Mouse (Mus musculus) c-Kit-positive CD71-positive TER-119-negative erythroid progenitor cells, embryonic 14.5 days (primary cell): ENCODE measurements at regions not wholly inside any gene's neighbourhood (a gene's known extent, or its start where the extent isn't known, plus 50 kb on each side); places are given as distances from the start of the nearest gene placed in this dataset.
"Not testable (repeated sequence)": the region's sequence is repeated elsewhere in the genome, so short reads cannot be mapped to it uniquely, and the experiment has no call there.

Experiments used
- DNase-seq: peaks from one replicate; pipeline ENCODE4 v3.0.0-alpha.2; 2013; ENCODE audit warnings: low read depth

GRCm38 (mm10) chr3:36387431-36387830 is 88.3 kb downstream of the Anxa5 start:
- no peak for DNase-seq

GRCm38 (mm10) chr3:36383438-36383945 is 92.2 kb downstream of the Anxa5 start:
- no peak for DNase-seq

DNA sequence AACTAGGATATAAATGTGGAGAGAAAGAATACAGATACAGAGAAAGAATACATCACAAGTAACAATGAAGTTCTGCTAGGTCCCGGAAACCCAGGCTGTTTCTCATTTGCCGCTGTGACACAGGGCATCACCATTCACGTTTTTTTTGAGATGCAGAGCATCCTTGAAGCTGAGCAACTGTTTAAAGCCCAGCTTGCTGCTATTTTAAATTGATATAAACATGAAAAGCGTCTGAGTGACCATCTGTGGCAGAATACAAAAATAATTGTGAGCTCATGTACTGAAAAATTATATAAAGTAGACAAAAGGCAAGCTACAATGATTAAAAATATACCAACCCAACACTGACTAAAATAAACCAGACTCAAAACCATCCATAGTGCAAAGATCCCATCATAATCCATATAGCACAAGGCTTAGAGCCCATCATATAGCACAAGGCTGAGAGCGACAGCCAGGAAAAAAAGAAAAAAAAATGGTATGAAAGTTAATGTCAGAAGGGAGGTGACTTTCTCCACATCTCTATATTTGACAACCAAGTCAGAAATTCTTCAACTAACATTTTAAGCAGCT is 94.0 kb downstream of the Anxa5 start:
- DNase-seq, result no peak

GRCm38 (mm10) chr3:36375722-36376121 is 100.0 kb downstream of the Anxa5 start:
- DNase-seq, result no peak

GRCm38 (mm10) chr3:36374939-36375338 is 100.8 kb downstream of the Anxa5 start:
- no peak for DNase-seq

DNA sequence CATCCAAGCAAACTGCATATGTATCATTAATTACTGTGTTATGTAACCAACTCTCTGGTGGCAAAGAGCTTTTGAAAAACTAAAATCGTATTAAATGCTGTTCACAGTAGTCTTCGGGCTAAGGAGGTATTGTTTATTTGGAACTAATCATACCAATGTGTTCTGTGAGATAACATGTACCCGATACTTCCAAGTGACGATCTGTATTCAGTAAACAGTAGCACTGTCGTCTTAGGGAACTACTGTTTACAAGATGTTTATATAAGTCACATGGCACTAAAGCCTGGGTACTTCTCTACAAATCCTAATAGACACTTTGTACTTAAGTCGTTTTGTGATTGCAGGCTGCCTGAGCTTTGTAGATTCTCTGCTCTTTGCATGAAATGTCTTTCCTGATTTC is 114.8 kb downstream of the Anxa5 start:
- DNase-seq, result no peak

- DNase-seq, result not testable (repeated sequence)
These were observed 121.5 kb downstream of the Anxa5 start for GRCm38 (mm10) chr3:36354201-36354600.

DNA sequence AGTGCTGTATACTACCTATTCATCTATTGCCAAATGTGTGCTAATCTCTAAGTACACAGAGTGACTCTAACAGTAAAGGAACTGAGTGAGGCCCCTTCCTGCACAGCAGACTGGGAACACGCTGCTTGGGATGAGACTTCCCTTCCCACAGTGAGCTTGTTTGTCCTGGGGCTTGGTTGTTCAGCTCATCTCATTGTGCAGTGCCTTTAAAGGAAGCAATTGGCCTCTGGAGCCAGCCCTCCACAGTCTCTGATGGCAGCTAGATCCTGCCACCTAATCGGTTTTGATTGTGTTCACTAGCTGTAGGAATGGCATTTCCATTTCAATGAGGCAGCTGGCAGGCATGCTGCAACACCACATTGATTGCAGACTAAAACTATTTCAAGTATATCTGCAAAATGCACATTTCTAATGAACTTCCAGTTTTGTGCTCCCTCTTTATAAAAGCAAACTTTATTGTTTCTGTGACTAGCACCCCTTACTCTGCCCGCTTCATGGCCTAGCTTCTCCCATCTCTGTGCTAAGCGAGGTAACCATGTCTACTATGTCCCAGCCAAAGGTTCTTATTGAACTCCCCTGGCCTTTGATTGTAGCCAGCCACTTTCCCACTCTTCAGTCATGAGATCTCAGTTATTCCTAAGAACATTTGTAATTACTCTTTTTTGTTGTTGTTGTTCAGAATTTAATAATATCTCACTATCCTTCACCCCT is 123.5 kb downstream of the Anxa5 start:
- DNase-seq, result no peak

- DNase-seq, result no peak
These were observed 126.6 kb downstream of the Anxa5 start for GRCm38 (mm10) chr3:36349073-36349472.

DNA sequence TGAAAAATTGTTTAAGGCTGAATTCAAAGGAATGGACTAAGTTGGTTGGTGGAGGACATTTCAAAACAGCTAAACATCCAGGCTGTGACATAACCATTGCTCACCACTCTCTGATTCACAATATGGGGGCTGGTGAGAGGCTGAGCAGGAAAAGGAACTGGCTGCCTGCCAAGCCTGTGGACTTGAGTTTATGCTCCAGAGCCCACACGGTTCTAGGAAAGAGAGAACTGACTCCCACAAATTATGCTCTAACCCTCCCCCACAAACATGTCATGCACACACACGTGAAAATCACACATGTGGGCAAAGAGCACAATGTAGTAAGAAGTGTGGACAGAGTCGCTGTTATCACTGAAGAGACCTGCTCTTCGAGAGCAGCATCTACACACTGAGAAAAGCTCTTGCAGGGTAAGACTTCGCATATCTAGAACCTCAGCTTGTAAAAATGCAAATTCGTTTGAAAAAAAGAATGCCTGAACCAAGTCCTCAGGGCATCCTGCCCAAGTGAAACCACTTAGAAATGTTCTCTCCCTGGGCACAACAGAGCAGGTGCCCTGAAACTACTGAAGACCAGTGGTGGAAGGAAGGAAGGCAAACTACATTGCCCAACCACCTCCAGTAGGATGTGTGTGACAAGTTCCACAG is 118.9 kb upstream of the Qrfpr start:
- no peak for DNase-seq

DNA sequence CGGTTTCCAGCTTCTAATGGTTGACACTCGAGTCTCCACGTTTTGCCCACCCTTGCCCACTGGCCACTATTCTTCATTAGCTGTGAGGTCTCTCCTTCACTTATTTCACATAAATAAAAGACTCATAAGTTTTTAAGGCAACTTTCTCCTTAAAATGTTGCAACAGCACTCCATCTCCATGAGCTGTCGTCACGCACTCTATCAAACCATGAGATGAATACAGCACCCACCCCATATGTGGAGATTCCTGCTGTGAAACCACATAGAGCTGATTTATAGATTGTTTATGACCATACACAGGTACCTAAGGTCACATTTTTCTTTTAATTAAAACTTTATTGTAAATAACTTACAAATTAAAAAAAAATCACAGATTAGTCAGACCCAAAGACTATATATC is 117.5 kb upstream of the Qrfpr start:
- DNase-seq, result no peak

- no peak for DNase-seq
These were observed 112.2 kb upstream of the Qrfpr start for GRCm38 (mm10) chr3:36334279-36334678.

GRCm38 (mm10) chr3:36332016-36332415 is 109.9 kb upstream of the Qrfpr start:
- no peak for DNase-seq

DNA sequence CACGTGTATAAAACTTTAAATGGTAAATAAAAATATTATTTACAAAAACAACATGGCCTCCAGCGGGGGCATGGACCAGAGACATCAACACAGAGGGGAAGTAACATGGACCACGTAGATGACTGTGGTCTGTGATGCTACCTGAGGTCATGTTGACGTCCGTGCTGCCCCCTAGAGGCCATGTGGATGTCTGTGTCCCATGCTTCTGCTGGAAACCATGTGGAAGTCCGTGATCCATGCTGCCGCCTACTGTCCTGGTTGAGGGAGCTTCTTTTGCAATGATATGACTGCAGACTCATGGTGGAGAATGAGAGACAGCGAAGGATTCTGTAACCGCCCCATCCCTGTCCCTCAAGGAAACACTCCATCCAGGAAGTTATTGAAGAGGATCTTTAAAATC is 108.5 kb upstream of the Qrfpr start:
- peak; percentile 10 for DNase-seq

GRCm38 (mm10) chr3:36329631-36330030 is 107.5 kb upstream of the Qrfpr start:
- no peak for DNase-seq

- DNase-seq, result no peak
These were observed 106.8 kb upstream of the Qrfpr start for GRCm38 (mm10) chr3:36328927-36329326.

- DNase-seq, result no peak
These were observed 96.5 kb upstream of the Qrfpr start for GRCm38 (mm10) chr3:36318635-36319034.

DNA sequence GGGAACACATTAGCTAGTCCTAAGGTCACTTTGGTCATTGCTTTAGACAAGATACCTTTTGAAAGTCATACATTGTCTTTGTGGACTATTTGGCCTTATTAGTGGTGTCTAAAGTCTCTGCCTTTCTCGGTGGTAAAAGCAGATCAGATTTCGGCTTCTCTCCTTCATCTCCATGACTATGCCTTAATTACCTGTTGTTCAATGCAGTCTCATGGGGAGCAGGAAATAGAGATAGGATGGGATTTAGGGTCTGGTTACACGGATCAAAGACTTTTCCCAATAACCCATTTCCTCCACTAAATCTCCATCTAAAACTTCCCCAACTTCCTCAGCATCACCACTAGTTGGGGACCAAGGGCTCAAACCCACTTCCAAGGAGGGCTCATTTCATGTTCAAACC is 89.2 kb upstream of the Qrfpr start:
- no peak for DNase-seq

GRCm38 (mm10) chr3:36310642-36311267 is 88.6 kb upstream of the Qrfpr start:
- no peak for DNase-seq

DNA sequence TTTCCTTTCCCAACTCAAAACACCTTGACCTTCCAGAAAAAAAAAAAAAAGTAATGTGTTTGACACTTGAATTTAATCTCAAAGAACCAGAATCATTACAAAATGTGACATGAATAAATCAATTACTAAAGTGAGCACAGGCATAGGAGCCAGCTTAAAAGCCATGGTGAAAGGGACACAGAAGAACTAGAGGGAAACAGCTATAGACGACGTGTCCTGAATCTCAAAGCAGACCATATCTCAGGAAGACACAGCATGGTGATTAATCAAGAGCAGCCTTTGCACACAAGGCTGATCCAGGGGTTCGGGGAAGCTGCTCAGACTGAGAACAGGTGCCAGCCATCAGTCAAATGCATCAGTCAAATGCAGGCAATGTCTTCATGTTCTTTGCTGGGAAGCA is 74.7 kb upstream of the Qrfpr start:
- no peak for DNase-seq

- DNase-seq, result no peak
These were observed 69.9 kb upstream of the Qrfpr start for GRCm38 (mm10) chr3:36291971-36292370.

- no peak for DNase-seq
These were observed 62.0 kb upstream of the Qrfpr start for GRCm38 (mm10) chr3:36284066-36284465.

GRCm38 (mm10) chr3:36275502-36275901 is 53.4 kb upstream of the Qrfpr start:
- DNase-seq, result no peak
